Mouse (Mus musculus) lung, adult 2 months (tissue): ENCODE data around the gene Slc17a5. TPM values are rescaled to one million over a fixed set of nuclear protein-coding genes. Genes with fewer than 3 reads are reported as not detected.

Experiments used
- DNase-seq: peaks from one replicate; pipeline ENCODE4 v3.0.0; 2022
- H3K4me1 ChIP-seq: fragments of 200-500 bp; 2 replicates; pipeline ENCODE4 v1.6.1; 2011; ENCODE audit warnings: low read length; ENCODE audit not compliant: control insufficient read depth, insufficient read depth
- H3K4me3 ChIP-seq: fragments of 200-500 bp; replicated peaks from 2 replicates; pipeline ENCODE3; 2011; ENCODE audit warnings: low read depth, mild to moderate bottlenecking, control low read depth, low read length; ENCODE audit errors: extremely low read depth
- CTCF ChIP-seq: fragments of 200-500 bp; IDR thresholded peaks from 2 replicates; pipeline ENCODE4 v1.5.1; 2011; ENCODE audit warnings: mild to moderate bottlenecking, low read length, control low read depth; ENCODE audit not compliant: insufficient read depth
- POLR2A ChIP-seq: fragments of 200-500 bp; IDR thresholded peaks from 2 replicates; pipeline ENCODE4 v1.6.1; 2011; ENCODE audit warnings: low read depth, mild to moderate bottlenecking, control low read depth, low read length, borderline replicate concordance; ENCODE audit errors: extremely low read depth
- WGBS: fragments of 180-500 bp; shearing (Covaris S2); methylation state at CpG from one replicate; pipeline ENCODE4 v1.1.7; 2018; 5-methylcytosine and 5-hydroxymethylcytosine counted together
- polyA plus RNA-seq: library from polyadenylated mRNA; depleted of rRNA; stranded (reverse); fragments of >200 nt; gene quantifications from 2 replicates; pipeline ENCODE4 v1.2.3, GENCODE M21; 2012

Slc17a5 gene
- polyA plus RNA-seq, 1 experiment, result 12.4 TPM

DNA sequence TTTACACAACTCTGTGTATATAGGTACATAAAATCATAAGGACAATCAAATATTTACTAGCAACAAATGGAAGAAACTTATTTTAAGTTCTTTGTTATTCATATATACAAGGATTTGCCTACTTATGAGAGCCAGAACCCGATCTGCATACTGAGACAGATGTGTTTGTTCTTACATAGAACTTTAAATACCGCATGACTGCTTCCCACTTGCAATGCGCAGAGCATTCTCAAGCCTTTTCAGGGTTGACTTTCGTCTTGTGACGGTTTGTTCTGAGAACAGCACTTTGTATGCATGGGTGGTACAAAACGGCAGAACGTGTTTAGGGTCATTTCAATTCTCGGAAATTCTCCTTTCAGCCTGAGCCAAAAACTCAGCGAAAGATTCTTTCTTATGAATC lies 17.9 kb downstream of the Slc17a5 start:
- TF ChIP-seq CTCF, result no peak
- WGBS, result 93% methylated on average over 9 of the region's 9 CpGs
- Histone ChIP-seq H3K4me1 (no peaks in the 10 kb centered on the region), H3K4me3 (no peak overlapping the region)
- no peak for DNase-seq

DNA sequence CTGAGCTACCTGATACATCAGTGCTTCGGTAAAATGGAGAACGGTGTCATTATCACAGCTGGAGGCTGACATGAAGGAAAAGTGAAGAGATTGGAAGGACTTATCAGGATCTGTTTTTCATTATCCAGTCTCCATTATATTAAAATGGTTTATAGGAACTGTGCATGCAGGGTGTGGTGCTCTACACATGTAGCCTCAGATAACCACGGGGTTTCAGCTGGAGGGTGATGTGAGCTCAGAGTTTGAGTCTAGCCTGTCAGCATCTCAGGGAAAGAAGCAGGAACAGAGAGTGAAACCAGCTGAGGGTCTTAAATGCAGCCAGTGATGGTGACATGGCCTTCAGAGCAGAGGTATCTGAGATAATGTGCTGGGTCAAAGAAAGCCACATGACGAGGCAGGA lies 28.4 kb downstream of the Slc17a5 start:
- 88% methylated on average over 4 of the region's 4 CpGs for WGBS
- Histone ChIP-seq H3K4me3 (no peak overlapping the region), H3K4me1 (no peaks in the 10 kb centered on the region)
- DNase-seq, result no peak
- TF ChIP-seq CTCF, result no peak
- no peak for TF ChIP-seq POLR2A

DNA sequence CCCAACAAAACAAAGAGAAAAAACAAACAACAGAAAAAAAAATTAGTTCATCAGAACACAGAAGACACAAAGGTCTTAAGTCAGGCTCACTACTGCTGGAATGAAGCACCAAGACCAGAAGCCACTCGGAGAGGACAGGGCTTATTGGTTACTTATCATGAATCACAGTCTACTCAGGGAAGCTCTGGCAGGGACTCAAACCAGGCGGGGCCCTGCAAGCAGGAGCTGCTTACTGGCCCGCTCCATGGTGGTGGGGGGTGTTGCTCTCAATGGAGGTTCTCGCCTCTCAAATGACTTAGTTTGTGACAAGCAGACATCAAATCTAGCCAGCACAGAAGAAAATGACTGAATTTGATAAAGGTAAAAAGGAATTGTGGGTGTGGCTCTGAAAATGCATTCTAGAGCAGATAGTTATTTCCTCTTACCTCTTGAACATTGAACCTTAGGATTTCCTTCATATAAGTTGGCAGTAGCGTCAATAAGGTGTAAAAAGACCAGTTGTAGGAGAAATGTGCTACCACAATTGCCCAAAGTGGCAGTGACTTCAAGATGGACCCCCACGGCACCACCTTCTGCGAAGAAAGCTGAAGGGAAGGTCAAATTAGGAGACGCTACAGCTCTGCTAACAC lies 29.1 kb downstream of the Slc17a5 start:
- 75% methylated on average over 8 of the region's 8 CpGs for WGBS
- TF ChIP-seq CTCF, result no peak
- TF ChIP-seq POLR2A, result no peak
- no peak overlapping the region for H3K4me3 ChIP-seq
- DNase-seq, result no peak
- no peaks in the 10 kb centered on the region for H3K4me1 ChIP-seq

DNA sequence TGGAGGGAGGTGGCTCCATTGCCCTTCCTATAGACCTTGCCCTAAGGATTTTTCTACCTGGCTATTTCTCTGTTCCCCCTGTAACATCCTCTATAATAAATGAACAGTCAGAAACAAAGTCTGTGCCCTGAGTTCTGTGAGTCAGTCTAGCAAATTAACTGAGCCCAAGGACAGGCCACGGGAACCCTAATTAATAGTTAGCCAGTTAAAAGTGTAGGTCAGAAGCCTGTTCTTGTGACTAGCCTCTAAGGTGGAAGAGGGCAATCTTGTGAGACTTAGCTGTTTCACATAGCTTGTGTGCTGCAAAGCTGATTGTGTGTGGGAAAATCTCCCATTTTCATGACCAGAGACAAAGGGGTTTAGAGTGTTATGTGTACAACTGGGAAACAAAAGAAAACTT lies 30.8 kb downstream of the Slc17a5 start:
- no peak for DNase-seq
- H3K4me3 ChIP-seq, result no peak overlapping the region
- H3K4me1 ChIP-seq, result no peaks in the 10 kb centered on the region
- no peak for TF ChIP-seq POLR2A
- TF ChIP-seq CTCF, result no peak
- 89% methylated on average over 1 of the region's 1 CpGs for whole genome bisulfite sequencing

DNA sequence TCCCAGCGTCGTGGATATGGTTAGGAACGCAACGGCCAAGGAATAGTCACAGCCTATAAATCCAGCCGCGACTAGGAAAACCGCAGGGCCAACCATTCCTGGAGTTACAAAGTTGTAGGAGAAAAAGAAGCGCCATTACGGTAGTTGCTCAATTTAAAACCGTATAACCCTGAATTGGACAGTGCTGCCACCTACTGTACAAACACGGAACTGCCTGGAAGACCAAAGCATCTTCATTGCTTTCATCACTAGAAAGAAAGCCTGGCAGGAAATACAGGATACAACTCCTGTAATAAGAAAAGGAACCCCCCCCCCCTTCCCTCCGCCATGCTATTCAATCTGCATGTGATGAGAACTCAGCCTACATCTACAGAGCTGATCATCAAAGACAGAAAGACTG lies 34.9 kb downstream of the Slc17a5 start:
- 37% methylated on average over 12 of the region's 12 CpGs for WGBS
- peak; percentile 88 for DNase-seq
- Histone ChIP-seq H3K4me3 (no peak overlapping the region), H3K4me1 (no peaks in the 10 kb centered on the region)
- TF ChIP-seq POLR2A, result no peak
- TF ChIP-seq CTCF, result 0 out of 2 replicates have a peak, but pooled peaks have one; percentile 14

DNA sequence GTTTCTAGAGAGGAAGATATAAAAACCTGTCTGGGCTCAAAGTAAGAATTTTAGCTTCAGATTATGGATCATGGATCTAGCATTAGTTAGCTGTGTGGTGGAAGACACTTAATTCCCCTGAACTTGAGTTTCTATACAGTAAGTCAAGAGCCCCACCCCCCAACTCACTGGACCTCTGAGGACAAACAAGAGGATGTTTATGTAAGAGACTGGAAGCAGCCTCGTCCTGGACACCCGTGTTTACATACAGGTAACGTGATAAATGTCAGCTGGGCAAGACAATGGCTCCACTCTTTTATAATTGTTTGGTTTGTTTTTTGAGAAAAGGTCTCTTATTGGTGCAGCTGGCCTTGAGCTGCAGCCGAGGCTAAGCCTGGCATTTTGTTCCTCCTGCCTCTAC lies 36.1 kb downstream of the Slc17a5 start:
- no peak for DNase-seq
- Histone ChIP-seq H3K4me3 (no peak overlapping the region), H3K4me1 (no peaks in the 10 kb centered on the region)
- no peak for TF ChIP-seq CTCF
- no peak for TF ChIP-seq POLR2A
- 39% methylated on average over 4 of the region's 4 CpGs for WGBS

DNA sequence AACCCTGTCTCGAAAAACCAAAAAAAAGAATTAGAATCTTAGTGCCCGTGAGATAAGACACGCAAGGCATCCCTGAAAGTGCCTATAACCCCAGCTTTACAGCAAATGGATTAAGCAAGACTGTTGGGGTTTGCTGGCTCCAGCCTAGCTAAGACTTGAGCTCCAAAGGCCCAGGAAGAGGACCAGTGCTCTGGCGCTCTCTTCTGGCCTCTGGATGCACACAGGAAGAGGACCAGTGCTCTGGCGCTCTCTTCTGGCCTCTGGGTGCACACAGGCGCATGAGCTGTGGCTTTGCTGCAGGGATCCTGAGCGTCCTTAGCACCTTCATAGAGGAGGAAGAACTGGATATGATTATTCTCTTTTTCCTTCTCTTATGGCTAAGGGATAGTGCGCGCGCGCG lies 40.1 kb downstream of the Slc17a5 start:
- Histone ChIP-seq H3K4me1 (no peaks in the 10 kb centered on the region), H3K4me3 (no peak overlapping the region)
- no peak for DNase-seq
- TF ChIP-seq POLR2A, result no peak
- no peak for TF ChIP-seq CTCF
- WGBS, result 94% methylated on average over 12 of the region's 12 CpGs

DNA sequence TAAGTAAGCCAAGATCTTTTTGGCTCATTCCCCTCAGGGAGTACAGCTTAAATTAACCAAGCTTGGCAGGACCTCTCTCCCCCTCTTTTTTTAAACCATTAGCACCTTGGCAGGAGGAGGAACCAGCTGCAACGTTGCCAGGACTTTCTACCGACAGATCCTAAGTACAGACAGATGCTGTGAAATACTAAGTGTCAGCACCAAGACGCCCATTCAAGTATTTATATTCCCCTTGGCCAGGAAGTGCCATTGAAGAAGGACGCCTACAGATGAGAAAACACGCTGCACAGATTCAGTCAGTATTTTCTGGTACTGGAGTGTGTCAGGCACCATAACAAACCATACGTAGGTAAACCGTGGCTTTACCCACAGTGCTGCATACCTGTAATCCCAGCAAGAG lies 40.9 kb downstream of the Slc17a5 start:
- H3K4me1 ChIP-seq, result no peaks in the 10 kb centered on the region
- no peak overlapping the region for H3K4me3 ChIP-seq
- TF ChIP-seq CTCF (no peak), POLR2A (no peak)
- DNase-seq, result no peak
- WGBS, result 57% methylated on average over 7 of the region's 7 CpGs

DNA sequence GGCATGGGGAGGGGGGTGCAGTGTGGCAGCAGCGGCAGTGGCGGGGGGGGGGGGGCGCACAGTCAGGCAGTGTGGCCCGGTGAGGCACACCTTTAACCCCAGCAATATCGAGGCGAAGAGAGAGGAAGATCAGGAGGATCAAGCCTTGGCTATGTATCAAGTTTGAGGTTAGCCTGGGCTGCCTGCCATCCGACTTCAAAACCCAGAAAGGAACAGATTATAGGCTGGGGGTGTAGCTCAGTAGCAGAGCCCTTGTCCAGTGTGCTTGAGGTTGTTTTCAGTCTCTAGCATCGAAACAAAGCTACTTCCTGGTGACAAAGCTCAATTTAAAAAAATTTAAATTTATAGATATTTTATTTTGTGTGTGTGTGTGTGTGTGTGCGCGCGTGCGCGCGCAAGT lies 46.1 kb downstream of the Slc17a5 start:
- WGBS, result 92% methylated on average over 14 of the region's 14 CpGs

DNA sequence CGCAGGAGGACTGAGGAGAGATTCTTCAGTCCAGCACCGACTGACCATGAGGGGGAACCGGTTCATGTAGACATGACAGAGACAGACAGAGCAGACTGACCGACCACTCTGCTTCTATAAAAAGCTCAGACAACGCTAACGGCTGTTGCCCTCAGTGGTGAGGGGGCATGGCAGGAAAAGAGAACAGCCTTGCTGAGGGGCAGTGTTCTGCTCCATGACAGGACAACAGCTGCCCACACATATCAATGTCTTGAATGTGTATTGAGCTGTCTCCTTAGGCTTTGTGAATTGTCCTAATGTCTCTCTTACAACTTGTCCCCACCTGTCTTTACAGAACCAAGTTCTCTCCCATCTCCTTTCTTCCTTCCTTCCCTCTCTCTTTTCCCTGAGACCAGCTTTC lies 49.4 kb downstream of the Slc17a5 start:
- H3K4me3 ChIP-seq, result no peak overlapping the region
- no peak for DNase-seq
- TF ChIP-seq POLR2A, result no peak
- no peak for TF ChIP-seq CTCF
- 45% methylated on average over 6 of the region's 6 CpGs for WGBS
- no peaks in the 10 kb centered on the region for H3K4me1 ChIP-seq

More for the DNA sequence above, 46.1 kb downstream of the Slc17a5 start:
- DNase-seq, result no peak
- Histone ChIP-seq H3K4me3 (no peak overlapping the region), H3K4me1 (no peaks in the 10 kb centered on the region)
- TF ChIP-seq POLR2A (no peak), CTCF (no peak)
